Mouse (Mus musculus) brain, embryonic 14.5 days (tissue): ENCODE data around the gene Myom1.

Source experiments
- CTCF ChIP-seq: fragments of 200-500 bp; IDR thresholded peaks from 2 replicates; pipeline ENCODE4 v1.5.1; 2012; ENCODE audit warnings: inconsistent platforms, mild to moderate bottlenecking, moderate library complexity, borderline replicate concordance; ENCODE audit not compliant: insufficient read depth, insufficient read length; ENCODE audit errors: extremely low read depth
- POLR2A ChIP-seq: fragments of 200-500 bp; IDR thresholded peaks from 2 replicates; pipeline ENCODE4 v1.6.1; 2012; ENCODE audit warnings: mild to moderate bottlenecking, inconsistent platforms, borderline replicate concordance; ENCODE audit not compliant: poor library complexity, insufficient read depth, insufficient read length, severe bottlenecking; ENCODE audit errors: extremely low read depth

DNA sequence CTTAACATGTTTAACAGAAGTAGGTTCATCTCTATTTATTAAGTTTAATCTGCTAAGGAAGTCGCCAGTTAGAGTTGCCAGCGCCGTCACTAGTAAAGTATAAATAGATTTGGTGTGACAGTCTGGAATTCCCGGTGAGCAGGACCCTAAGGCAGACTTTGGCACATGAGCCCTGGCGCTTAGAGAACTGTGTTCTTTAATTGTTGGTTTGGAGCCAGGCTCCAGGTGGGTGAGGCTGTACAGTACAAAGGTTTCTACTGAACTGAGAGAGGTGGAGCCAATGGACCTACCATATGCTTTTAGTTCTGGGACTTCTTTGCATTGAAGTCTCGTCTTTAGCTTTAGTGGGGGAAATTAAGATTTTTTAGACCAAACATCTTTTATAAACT lies 94.8 kb downstream of the Myom1 start:
- no peak for TF ChIP-seq CTCF
- no peak for TF ChIP-seq POLR2A
